Mouse (Mus musculus): ENCODE measurements around the gene Gatad1. TPM values are rescaled to one million over a fixed set of nuclear protein-coding genes. Genes with fewer than 3 reads are reported as not detected.
"Not testable (repeated sequence)": the region's sequence is repeated elsewhere in the genome, so short reads cannot be mapped to it uniquely, and the experiment has no call there.

Gene Gatad1
- polyA plus RNA-seq, 1 experiment from 2014 or later = 46.0 TPM

GRCm38 (mm10) chr5:3666585-3666984 lies 9.6 kb upstream of the Gatad1 start:
- H3K27me3 ChIP-seq (ENCODE audit: control insufficient read depth, insufficient read depth, low read length) = no peaks in the 10 kb centered on the region
- H3K27ac ChIP-seq (ENCODE audit: low read length) = no peak overlapping the region
- H3K36me3 ChIP-seq (ENCODE audit: control insufficient read depth, insufficient read depth, low read length) = no peaks in the 10 kb centered on the region
- WGBS = 83% methylated on average over 12 of the region's 12 CpGs
- no peaks in the 10 kb centered on the region for H3K4me1 ChIP-seq (ENCODE audit: control insufficient read depth, insufficient read depth, low read length)
- H3K9me3 ChIP-seq (replicated peaks; ENCODE audit: control insufficient read depth, low read length) = no peaks in the 10 kb centered on the region
- no peak for ATAC-seq (ENCODE audit: insufficient read depth, low FRiP score)
- H3K4me3 ChIP-seq (replicated peaks; ENCODE audit: low read length) = no peak overlapping the region
- no peak overlapping the region for H3K9ac ChIP-seq (ENCODE audit: low read length)
- H3K4me2 ChIP-seq (ENCODE audit: low read depth, low read length) = no peak overlapping the region

- Histone ChIP-seq H3K9me3 (replicated peaks; ENCODE audit: control insufficient read depth, low read length) (no peaks in the 10 kb centered on the region), H3K27me3 (ENCODE audit: control insufficient read depth, insufficient read depth, low read length) (no peaks in the 10 kb centered on the region), H3K4me1 (ENCODE audit: control insufficient read depth, insufficient read depth, low read length) (no peaks in the 10 kb centered on the region), H3K4me3 (replicated peaks; ENCODE audit: low read length) (no peak overlapping the region), H3K4me2 (ENCODE audit: low read depth, low read length) (no peak overlapping the region), H3K9ac (ENCODE audit: low read length) (no peak overlapping the region), H3K36me3 (ENCODE audit: control insufficient read depth, insufficient read depth, low read length) (no peaks in the 10 kb centered on the region), H3K27ac (ENCODE audit: low read length) (no peak overlapping the region)
- 88% methylated on average over 2 of the region's 2 CpGs for WGBS
- no peak for ATAC-seq (ENCODE audit: insufficient read depth, low FRiP score)
Observed at GRCm38 (mm10) chr5:3665225-3665624, 8.2 kb upstream of the Gatad1 start.

- H3K9ac ChIP-seq (ENCODE audit: low read length) = no peak overlapping the region
- 81% methylated on average over 4 of the region's 4 CpGs for WGBS
- H3K4me2 ChIP-seq (ENCODE audit: low read depth, low read length) = no peak overlapping the region
- no peak for ATAC-seq (ENCODE audit: insufficient read depth, low FRiP score)
- no peaks in the 10 kb centered on the region for H3K36me3 ChIP-seq (ENCODE audit: control insufficient read depth, insufficient read depth, low read length)
- no peaks in the 10 kb centered on the region for H3K9me3 ChIP-seq (replicated peaks; ENCODE audit: control insufficient read depth, low read length)
- H3K27ac ChIP-seq (ENCODE audit: low read length) = no peak overlapping the region
- H3K4me1 ChIP-seq (ENCODE audit: control insufficient read depth, insufficient read depth, low read length) = no peaks in the 10 kb centered on the region
- no peaks in the 10 kb centered on the region for H3K27me3 ChIP-seq (ENCODE audit: control insufficient read depth, insufficient read depth, low read length)
- no peak overlapping the region for H3K4me3 ChIP-seq (replicated peaks; ENCODE audit: low read length)
Observed at GRCm38 (mm10) chr5:3653801-3654200, 3.2 kb downstream of the Gatad1 start.

DNA sequence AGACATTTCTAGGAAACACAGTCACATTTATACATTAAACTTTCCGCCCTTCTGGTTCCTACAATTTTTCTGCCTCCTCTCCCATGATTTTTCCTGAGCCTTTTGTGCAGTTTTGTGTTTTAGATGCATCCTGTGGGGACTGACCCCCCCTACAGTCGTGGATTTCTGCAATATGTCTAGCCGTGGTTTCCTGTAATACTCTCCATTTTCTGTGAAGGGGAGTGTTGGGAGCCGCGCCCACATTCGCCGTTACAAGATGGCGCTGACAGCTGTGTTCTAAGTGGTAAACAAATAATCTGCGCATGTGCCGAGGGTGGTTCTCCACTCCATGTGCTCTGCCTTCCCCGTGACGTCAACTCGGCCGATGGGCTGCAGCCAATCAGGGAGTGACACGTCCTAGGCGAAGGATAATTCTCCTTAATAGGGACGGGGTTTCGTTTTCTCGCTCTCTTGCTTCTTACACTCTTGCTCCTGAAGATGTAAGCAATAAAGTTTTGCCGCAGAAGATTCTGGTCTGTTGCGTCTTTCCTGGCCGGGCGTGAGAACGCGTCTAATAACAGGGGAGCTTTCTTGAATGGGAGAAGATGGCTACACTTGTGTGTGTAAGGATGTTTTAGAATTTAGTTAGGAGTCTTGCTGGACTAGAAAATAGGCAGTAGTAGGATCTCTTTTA lies 3.9 kb downstream of the Gatad1 start:
- H3K27me3 ChIP-seq (ENCODE audit: control insufficient read depth, insufficient read depth, low read length); H3K4me2 ChIP-seq (ENCODE audit: low read depth, low read length); H3K9me3 ChIP-seq (replicated peaks; ENCODE audit: control insufficient read depth, low read length); H3K9ac ChIP-seq (ENCODE audit: low read length); H3K27ac ChIP-seq (ENCODE audit: low read length); H3K4me1 ChIP-seq (ENCODE audit: control insufficient read depth, insufficient read depth, low read length); ATAC-seq (ENCODE audit: insufficient read depth, low FRiP score); H3K4me3 ChIP-seq (replicated peaks; ENCODE audit: low read length); H3K36me3 ChIP-seq (ENCODE audit: control insufficient read depth, insufficient read depth, low read length): not testable (repeated sequence)
- 90% methylated on average over 14 of the region's 25 CpGs for WGBS

DNA sequence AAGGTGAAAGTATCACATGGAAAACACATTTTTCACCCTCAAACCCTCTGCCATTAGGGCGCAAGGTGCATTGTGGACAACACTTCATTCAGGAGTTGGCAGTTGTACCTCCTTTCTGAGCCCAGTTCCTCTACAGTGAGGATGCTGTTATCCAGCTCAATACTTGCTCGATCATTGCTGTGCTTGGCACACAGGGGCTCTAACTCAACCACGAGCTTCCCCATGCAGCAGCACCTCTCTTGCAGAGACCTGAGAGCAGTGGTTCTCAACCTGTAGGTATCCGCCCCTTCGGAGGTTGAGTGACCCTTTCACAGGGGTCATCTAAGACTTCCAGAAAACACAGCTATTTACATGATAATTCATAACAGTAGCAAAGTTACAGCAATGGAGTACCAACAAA lies 5.4 kb downstream of the Gatad1 start:
- no peaks in the 10 kb centered on the region for H3K36me3 ChIP-seq (ENCODE audit: control insufficient read depth, insufficient read depth, low read length)
- H3K9ac ChIP-seq (ENCODE audit: low read length) = no peak overlapping the region
- H3K9me3 ChIP-seq (replicated peaks; ENCODE audit: control insufficient read depth, low read length) = no peaks in the 10 kb centered on the region
- no peak overlapping the region for H3K27ac ChIP-seq (ENCODE audit: low read length)
- ATAC-seq (ENCODE audit: insufficient read depth, low FRiP score) = no peak
- H3K4me2 ChIP-seq (ENCODE audit: low read depth, low read length) = no peak overlapping the region
- H3K4me3 ChIP-seq (replicated peaks; ENCODE audit: low read length) = no peak overlapping the region
- WGBS = 85% methylated on average over 5 of the region's 5 CpGs
- H3K27me3 ChIP-seq (ENCODE audit: control insufficient read depth, insufficient read depth, low read length) = no peaks in the 10 kb centered on the region
- H3K4me1 ChIP-seq (ENCODE audit: control insufficient read depth, insufficient read depth, low read length) = peaks cover under 1% of the 10 kb centered on the region; the same call in 1 of the 2 replicates

DNA sequence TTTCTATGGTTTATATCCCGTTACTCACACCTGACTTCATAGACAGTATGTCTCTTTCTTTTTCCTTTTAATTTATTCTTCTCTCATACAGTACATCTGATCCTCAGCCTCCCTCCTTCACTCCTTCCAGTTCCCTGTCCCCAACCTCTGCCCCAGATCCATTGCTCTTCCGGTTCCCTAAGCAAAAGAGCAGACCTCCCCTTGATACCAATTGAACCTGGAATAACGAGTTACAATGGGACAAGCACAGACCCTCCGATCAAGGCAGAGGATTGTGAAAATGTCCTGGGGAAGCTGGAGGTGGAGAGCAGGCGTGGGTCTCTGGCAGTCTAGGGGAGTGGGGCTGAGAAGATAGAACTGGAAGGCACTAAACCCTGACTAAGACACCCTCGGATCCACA lies 6.1 kb downstream of the Gatad1 start, which contains the start of gene Tmbim7:
Tmbim7 (plus strand) TSS at position 301 of the 400 bp plus-strand sequence.
- no peak within 1 kb of the TSS for H3K9ac ChIP-seq (ENCODE audit: low read length)
- H3K9me3 ChIP-seq (replicated peaks; ENCODE audit: control insufficient read depth, low read length) = no peaks in the 10 kb centered on the region
- no peak within 1 kb of the TSS for H3K27ac ChIP-seq (ENCODE audit: low read length)
- no peaks in the 10 kb centered on the region for H3K27me3 ChIP-seq (ENCODE audit: control insufficient read depth, insufficient read depth, low read length)
- peaks cover 2% of the 10 kb centered on the region; the same call in 1 of the 2 replicates for H3K4me1 ChIP-seq (ENCODE audit: control insufficient read depth, insufficient read depth, low read length)
- H3K36me3 ChIP-seq (ENCODE audit: control insufficient read depth, insufficient read depth, low read length) = no peaks in the 10 kb centered on the region
- ATAC-seq (ENCODE audit: insufficient read depth, low FRiP score) = no peak
- H3K4me2 ChIP-seq (ENCODE audit: low read depth, low read length) = no peak within 1 kb of the TSS
- WGBS = 71% methylated on average over 6 of the region's 6 CpGs
- H3K4me3 ChIP-seq (replicated peaks; ENCODE audit: low read length) = no peak within 1 kb of the TSS

DNA sequence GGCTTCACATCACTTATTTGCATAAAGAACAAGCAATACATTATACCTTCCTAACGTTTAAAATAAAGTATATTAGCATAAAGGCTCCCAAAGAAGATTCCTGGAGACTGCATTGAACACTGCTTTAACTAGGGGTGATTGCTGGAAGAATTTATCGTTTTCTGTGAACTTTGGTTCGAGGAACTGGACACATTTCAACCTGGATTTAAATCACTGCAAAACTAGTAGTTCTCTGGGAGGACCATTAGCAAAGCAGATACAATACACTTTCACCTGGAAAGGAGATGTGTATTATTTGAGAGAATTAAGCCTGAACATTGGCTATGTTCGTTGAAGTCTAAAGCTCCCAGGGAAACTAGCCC lies 8.2 kb downstream of the Gatad1 start:
- H3K4me1 ChIP-seq (ENCODE audit: control insufficient read depth, insufficient read depth, low read length) = peaks cover 8% of the 10 kb centered on the region; the same call in 1 of the 2 replicates
- no peak overlapping the region for H3K9ac ChIP-seq (ENCODE audit: low read length)
- 70% methylated on average over 4 of the region's 4 CpGs for WGBS
- ATAC-seq (ENCODE audit: insufficient read depth, low FRiP score) = no peak
- no peaks in the 10 kb centered on the region for H3K27me3 ChIP-seq (ENCODE audit: control insufficient read depth, insufficient read depth, low read length)
- 0 out of 2 replicates have a peak, but pooled peaks cover 4% of the 10 kb centered on the region for H3K36me3 ChIP-seq (ENCODE audit: control insufficient read depth, insufficient read depth, low read length)
- H3K27ac ChIP-seq (ENCODE audit: low read length) = no peak overlapping the region
- no peak overlapping the region for H3K4me3 ChIP-seq (replicated peaks; ENCODE audit: low read length)
- H3K9me3 ChIP-seq (replicated peaks; ENCODE audit: control insufficient read depth, low read length) = no peaks in the 10 kb centered on the region
- H3K4me2 ChIP-seq (ENCODE audit: low read depth, low read length) = no peak overlapping the region

DNA sequence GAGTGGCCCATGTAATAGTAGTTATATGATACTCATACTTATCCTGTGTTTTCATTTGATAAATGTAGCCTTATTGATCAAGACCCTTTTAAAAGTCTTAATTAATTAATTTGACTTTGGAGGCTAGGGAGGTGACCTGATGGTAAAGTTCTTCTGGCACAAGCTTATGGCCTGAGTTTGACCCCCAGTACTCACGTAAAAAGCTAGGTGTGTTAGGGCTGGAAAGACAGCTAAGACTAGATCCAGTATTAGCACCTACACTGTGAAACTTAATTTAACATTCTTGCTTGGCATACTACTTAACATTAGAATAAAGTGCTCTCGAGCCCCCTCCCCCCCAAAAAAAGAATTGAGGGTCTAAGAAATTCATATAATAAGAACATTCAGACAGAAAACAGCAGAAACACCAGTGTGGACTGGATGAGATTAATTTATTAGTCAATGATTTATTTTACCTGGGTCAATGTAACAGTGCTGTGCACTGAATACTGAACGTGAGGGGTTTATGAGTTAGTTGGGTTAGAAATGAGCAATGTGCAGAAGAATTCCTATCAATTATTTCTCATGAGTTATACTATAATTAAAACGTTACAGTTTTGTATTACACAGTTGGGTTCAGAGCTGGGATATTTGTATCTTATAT lies 8.7 kb downstream of the Gatad1 start:
- ATAC-seq (ENCODE audit: insufficient read depth, low FRiP score) = no peak
- H3K4me3 ChIP-seq (replicated peaks; ENCODE audit: low read length) = peak overlapping the region; percentile 14; the same call in 1 of the 2 replicates

GRCm38 (mm10) chr5:3647708-3648121 lies 9.3 kb downstream of the Gatad1 start:
- Histone ChIP-seq H3K4me1 (ENCODE audit: control insufficient read depth, insufficient read depth, low read length) (peaks cover 8% of the 10 kb centered on the region; the same call in 1 of the 2 replicates), H3K4me2 (ENCODE audit: low read depth, low read length) (peak overlapping the region; percentile 77), H3K4me3 (replicated peaks; ENCODE audit: low read length) (peak overlapping the region; percentile 89), H3K27ac (ENCODE audit: low read length) (peak overlapping the region; percentile 94), H3K9me3 (replicated peaks; ENCODE audit: control insufficient read depth, low read length) (no peaks in the 10 kb centered on the region), H3K36me3 (ENCODE audit: control insufficient read depth, insufficient read depth, low read length) (peaks cover 8% of the 10 kb centered on the region; the same call in 1 of the 2 replicates), H3K27me3 (ENCODE audit: control insufficient read depth, insufficient read depth, low read length) (no peaks in the 10 kb centered on the region), H3K9ac (ENCODE audit: low read length) (peak overlapping the region; percentile 93)
- WGBS = 0% methylated on average over 38 of the region's 46 CpGs
- ATAC-seq (ENCODE audit: insufficient read depth, low FRiP score) = peak; percentile 96

More for the DNA sequence above, 8.7 kb downstream of the Gatad1 start:
- peak overlapping the region; percentile 77 for H3K4me2 ChIP-seq (ENCODE audit: low read depth, low read length)
- no peak overlapping the region for H3K27ac ChIP-seq (ENCODE audit: low read length)
- H3K9me3 ChIP-seq (replicated peaks; ENCODE audit: control insufficient read depth, low read length) = no peaks in the 10 kb centered on the region
- no peaks in the 10 kb centered on the region for H3K27me3 ChIP-seq (ENCODE audit: control insufficient read depth, insufficient read depth, low read length)
- H3K4me1 ChIP-seq (ENCODE audit: control insufficient read depth, insufficient read depth, low read length) = peaks cover 8% of the 10 kb centered on the region; the same call in 1 of the 2 replicates
- 45% methylated on average over 4 of the region's 4 CpGs for WGBS
- H3K36me3 ChIP-seq (ENCODE audit: control insufficient read depth, insufficient read depth, low read length) = peaks cover 5% of the 10 kb centered on the region; the same call in 1 of the 2 replicates
- H3K9ac ChIP-seq (ENCODE audit: low read length) = no peak overlapping the region
